Mouse (Mus musculus) ES-E14 (cell line): ENCODE results near the gene Alg13.

Experiments used
- ZC3H11A ChIP-seq: IDR thresholded peaks from 2 replicates; pipeline ENCODE4 v1.6.1; 2012; ENCODE audit warnings: low read depth, mild to moderate bottlenecking, inconsistent platforms, low read length, borderline replicate concordance
- ZNF384 ChIP-seq: IDR thresholded peaks from 2 replicates; pipeline ENCODE4 v1.6.1; 2012; ENCODE audit warnings: low read depth, low read length, inconsistent platforms

DNA sequence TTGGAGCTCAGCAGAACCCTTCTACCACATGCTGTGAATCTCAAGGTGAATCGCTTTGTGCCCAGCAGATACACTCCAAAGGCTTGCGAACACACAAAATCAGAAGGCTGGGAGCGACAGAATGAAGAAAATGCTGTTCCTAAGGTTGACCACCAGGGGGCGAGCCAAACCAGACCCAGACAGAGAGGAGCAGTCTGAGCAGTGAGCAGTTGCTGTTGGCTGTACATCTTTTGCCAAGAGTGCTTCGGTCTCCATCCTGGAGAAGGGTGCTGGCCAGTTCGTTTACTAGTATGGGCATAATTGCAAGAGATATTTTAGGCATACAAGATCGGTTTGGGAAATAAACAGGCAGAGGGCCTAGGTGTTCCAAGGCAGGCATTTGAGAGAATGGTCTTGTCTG, 85.9 kb downstream of the Alg13 start:
- TF ChIP-seq ZC3H11A = no peak
- TF ChIP-seq ZNF384 = no peak
